Mouse (Mus musculus) olfactory bulb, adult 2 months (tissue): ENCODE data around the gene Pik3cd.

Source experiments
- CTCF ChIP-seq: fragments of 200-500 bp; IDR thresholded peaks from 2 replicates; pipeline ENCODE4 v1.5.1; 2012; ENCODE audit warnings: low read depth, mild to moderate bottlenecking, low read length, moderate library complexity; ENCODE audit not compliant: insufficient read depth
- POLR2A ChIP-seq: fragments of 200-500 bp; IDR thresholded peaks from 2 replicates; pipeline ENCODE4 v1.6.1; 2012; ENCODE audit warnings: mild to moderate bottlenecking, low read depth, low read length, moderate library complexity; ENCODE audit not compliant: insufficient read depth

- no peak for TF ChIP-seq CTCF
- no peak for TF ChIP-seq POLR2A
Measured at GRCm38 (mm10) chr4:149719686-149720085, 17.3 kb upstream of the Pik3cd start.
